Mouse (Mus musculus) kidney, adult 9 months (tissue): ENCODE measurements at regions not wholly inside any gene's neighbourhood (a gene's known extent, or its start where the extent isn't known, plus 50 kb on each side); places are given as distances from the start of the nearest gene placed in this dataset.
A peak's percentile ranks its signal among the peaks of the same experiment; 100 is the strongest.

Source experiments
- DNase-seq: peaks from one replicate; pipeline ENCODE4 v3.0.0; 2022

DNA sequence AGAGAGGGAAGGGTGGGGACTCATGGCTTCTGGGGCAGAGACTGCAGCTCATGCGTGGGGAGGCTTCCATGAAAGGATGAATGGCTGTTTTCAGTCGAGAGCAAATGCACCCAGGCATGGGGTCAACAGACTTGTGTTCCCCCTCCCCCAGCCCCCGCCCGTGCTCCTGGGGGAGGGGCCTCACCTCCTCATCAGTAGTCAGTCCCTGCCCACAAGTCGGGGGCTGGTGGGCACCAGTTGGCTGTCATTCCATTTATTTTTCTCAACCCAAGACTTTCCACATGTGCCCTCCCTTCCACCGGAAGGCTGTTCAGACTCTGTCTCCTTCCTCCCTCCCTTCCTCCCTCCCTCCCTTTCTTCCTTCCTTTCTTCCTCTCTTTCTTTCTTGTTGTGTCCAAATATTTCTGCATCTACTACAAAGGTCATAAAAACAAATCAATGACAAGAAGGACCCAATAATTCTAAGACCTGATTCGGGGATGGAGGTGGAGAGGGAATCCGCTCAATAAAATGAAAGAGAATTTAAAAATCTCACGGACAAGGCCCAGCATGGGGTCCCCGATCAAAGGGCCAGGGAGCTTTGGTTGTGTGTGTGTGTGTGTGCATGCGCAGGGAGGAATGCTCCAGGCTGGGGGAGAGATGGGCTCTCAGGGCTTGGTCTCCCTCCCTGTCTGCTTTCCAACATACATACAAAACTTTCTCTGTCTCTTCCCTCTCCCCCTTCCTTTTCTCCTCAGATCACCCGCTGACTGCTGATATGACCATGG is 57.7 kb downstream of the Rpl14 start:
- no peak for DNase-seq

- DNase-seq: no peak
Observed at GRCm38 (mm10) chr9:120629609-120630008, 58.4 kb downstream of the Rpl14 start.

DNA sequence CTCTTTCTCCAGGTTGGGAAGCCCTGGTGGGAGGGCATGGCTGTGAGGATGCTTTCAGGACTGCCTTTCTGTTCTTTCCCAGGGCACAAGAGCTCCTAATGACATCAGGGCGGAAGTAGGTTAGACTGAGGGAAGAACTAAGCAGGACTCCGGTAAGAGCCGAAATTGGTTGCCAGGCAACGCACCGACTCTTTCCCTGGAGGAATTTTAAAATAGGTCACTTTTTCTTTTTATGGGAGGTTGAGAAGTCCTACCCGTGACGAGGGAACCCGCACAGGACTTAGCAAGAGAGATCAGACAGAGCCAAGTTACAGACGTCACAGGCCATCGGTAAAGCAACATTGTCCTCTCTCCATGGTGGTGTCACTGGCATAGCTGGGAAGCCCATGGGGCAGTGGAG is 61.6 kb downstream of the Rpl14 start:
- DNase-seq: no peak

DNA sequence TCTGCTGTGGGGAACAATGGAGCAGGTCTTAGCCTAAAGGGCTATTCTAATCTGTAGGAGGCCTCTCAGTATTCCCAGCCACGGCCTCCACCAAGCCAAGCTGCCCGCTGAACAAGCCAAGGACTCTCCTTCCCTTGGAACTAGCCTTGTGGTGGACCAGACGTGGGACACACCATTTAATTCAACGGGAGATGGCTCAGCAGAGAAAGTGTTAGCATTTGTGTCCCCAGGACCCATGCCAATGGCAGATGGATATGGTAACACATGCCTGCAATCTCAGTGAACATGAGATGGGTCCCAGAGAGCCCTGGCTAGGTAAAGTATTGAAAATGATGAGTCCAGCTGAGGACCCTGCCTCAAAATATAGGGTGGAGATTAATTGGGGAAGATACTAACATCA is 71.4 kb downstream of the Rpl14 start:
- DNase-seq: no peak

- no peak for DNase-seq
Observed at GRCm38 (mm10) chr9:120643371-120643770, 72.1 kb downstream of the Rpl14 start.

- no peak for DNase-seq
Observed at GRCm38 (mm10) chr9:120645776-120646175, 74.5 kb downstream of the Rpl14 start.

DNA sequence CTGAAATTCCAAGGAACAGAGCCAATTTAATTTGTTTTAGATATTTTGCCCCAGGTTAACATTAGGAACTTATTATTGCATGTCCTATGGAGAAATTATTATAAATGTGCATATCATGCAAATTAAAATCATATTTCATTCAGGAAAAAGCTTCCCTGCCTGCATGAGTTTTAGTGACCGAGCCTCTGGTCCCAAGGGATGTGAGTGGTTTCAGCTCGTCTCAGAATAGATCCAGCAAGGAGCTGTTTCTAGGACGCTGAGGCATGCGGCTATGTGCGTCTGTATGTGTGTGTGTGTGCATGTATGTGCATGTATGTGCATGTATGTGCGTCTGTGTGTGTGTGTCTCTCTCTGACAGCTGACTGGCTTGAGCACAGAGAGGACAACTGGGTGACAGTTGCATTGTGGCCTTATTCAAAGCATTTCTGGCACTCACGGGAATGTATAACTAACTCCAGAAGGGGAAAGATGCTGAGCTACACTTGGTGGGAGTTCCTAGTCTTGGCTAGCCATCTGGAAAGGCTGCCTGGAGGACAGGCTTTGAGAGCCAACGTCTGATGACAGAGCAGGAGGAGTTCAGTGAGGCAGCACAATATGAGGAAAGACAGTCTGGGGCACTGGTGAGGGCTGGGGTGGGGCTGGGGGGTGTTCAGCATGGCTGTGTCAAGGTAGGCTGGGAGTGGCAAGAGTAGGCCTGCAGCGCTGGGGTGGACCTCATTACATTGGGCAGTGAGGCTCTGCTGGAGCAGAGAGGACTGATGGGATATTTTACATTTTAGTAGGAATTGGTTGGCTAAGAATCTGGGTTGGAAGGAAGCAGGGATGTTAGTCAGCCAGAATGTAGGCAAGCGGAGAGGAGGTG is 75.8 kb downstream of the Rpl14 start:
- DNase-seq: no peak

- no peak for DNase-seq
Observed at GRCm38 (mm10) chr9:120647668-120647955, 76.4 kb downstream of the Rpl14 start.

- DNase-seq: no peak
Observed at GRCm38 (mm10) chr9:120652733-120653132, 81.5 kb downstream of the Rpl14 start.

GRCm38 (mm10) chr9:120653170-120653569 is 81.9 kb downstream of the Rpl14 start:
- no peak for DNase-seq

DNA sequence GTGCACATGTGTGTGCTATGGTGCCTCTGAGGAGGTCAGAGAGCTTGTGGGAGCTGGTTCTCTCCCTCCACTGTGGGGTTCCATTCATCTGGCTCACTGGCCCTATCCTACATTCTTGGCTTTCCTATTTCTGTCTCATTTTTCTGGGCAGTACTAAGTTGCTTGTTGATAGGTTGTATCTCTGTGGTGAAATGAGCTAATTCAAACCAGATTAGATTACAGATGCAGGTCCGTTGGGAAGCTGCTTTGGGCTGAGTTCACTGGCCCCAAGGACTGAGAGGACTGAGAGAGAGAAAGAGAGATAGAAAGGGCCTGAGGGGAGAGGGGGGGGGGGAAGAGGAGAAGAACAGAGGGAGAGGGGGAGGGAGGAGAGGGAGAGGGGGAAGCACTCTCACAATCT is 83.5 kb downstream of the Rpl14 start:
- no peak for DNase-seq

DNA sequence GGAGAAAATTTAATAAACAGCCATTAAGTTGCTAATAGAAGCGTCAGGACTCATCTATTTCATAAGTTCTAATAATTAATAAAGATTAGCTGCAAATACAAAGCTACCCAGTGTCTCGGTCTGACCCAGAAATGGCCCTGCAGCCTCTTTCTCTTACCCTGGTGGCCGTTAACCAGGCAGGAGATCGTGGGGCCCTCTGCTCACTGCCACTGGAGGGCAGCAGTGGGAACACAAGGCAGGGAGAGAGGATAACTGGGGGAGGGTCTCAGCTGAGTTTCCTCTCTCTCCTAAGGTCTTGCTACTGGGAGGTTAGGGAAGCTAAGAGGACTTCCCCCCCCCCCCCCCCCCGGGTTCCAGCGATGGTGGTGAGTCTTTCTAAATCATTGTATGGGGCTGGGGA is 85.7 kb downstream of the Rpl14 start:
- peak; percentile 37 for DNase-seq

GRCm38 (mm10) chr9:120657786-120658185 is 86.5 kb downstream of the Rpl14 start:
- no peak for DNase-seq

GRCm38 (mm10) chr9:120658576-120658975 is 87.3 kb downstream of the Rpl14 start:
- DNase-seq: no peak

- no peak for DNase-seq
Observed at GRCm38 (mm10) chr9:120661226-120661625, 90.0 kb downstream of the Rpl14 start.

GRCm38 (mm10) chr9:120661641-120662227 is 90.5 kb downstream of the Rpl14 start:
- DNase-seq: no peak

DNA sequence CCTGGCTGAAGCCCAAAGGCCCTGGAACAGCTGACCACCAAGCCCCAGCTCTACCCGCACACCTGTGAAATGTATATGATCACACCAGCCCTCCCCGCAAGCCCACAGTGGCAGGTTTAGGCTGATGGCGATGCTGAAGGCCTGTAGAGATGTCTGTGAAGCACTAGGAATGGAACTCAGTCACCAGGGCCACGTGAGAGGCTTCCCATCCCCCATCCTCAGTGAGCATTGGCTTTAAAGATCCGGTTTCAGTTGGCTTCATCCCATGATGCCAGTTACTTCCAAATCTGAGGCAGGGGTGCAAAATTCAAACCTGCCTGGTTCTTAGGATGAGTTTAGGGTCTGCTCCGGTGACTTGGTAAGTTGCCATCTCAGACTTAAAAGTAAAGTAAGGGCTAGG is 91.9 kb downstream of the Rpl14 start:
- DNase-seq: no peak

- DNase-seq: no peak
Observed at GRCm38 (mm10) chr9:120664086-120664485, 92.8 kb downstream of the Rpl14 start.

GRCm38 (mm10) chr9:120672452-120672851 is 101.2 kb downstream of the Rpl14 start:
- no peak for DNase-seq

DNA sequence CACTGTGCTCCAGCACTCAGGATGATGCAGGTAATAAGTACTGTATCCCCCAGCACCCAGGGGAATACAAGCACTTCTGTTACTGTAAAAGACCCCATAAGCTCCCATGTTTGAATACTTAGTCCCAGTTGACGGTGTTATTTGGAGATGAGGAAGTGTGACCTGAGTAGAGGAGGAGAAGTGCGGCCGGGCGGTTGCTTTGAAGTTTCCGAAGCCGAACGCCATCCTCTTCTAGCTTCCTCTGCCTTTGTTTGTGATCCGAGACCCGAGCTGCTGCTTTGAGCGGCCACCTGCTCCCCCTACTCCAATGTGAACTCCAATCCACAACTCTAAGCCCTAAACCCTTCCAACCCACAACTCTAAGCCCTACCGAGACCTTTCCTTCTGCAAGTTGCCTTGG is 103.6 kb downstream of the Rpl14 start:
- no peak for DNase-seq

DNA sequence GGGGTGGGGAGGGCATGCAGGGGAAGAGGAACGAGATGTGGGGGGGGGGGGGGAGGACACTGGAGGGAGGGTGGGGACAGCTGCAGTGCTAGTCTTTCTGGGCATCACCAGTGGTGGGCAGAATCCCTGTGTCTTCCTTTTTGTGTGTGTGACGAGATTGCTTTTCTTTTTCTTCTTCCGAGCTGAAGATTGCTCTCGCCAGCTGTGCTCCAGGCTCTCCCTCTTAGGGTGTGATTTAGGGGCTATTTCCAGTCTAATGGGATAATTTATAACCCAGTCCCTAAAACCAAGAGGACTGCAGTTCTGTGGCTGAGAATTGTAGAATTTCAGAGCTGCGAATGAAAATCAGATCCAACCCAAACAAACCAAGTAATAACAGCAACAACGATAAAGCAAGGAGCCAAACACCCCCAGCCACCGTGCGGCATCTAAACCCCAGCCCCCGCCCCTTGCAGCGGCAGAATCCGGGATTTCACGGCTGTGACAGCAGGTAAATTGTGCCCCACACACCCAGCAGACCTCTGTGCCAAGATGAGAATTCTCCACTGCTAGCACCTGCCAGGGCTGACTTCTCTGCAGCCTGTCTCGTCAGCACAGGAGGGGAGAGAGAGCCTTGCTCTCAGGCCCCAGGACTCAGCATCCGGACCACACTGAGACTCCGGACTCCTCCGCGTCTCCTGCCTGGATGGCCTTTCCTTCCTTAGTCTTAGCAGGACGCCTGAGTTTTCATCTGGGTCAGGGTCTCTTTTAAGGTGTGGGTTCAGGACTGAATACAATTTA is 104.3 kb downstream of the Rpl14 start:
- DNase-seq: peak; percentile 24

GRCm38 (mm10) chr9:120676301-120676700 is 105.1 kb downstream of the Rpl14 start:
- no peak for DNase-seq

GRCm38 (mm10) chr9:120676771-120677170 is 105.5 kb downstream of the Rpl14 start:
- DNase-seq: peak; percentile 77
